Mouse (Mus musculus): Measurements from ENCODE around the gene Glrx3. TPM values are rescaled to one million over a fixed set of nuclear protein-coding genes. Genes with fewer than 3 reads are reported as not detected.

Glrx3 gene
- total RNA-seq, 2 experiments from 2014 or later = 93.1 to 98.4 TPM

GRCm38 (mm10) chr7:137471431-137472120, 34.2 kb downstream of the Glrx3 start:
- no peak for DNase-seq (ENCODE audit: low spot score in 2 of 2)

- no peak for DNase-seq (ENCODE audit: low spot score in 2 of 2)
These were observed 34.7 kb downstream of the Glrx3 start for GRCm38 (mm10) chr7:137472149-137472548.

- peak; percentile 88 to 97 for DNase-seq (ENCODE audit: low spot score in 2 of 2)
These were observed 40.7 kb downstream of the Glrx3 start for GRCm38 (mm10) chr7:137477950-137478620.

GRCm38 (mm10) chr7:137478621-137478982, 41.2 kb downstream of the Glrx3 start:
- DNase-seq (ENCODE audit: low spot score in 2 of 2) = no peak

- no peak for DNase-seq (ENCODE audit: low spot score in 2 of 2)
These were observed 43.4 kb downstream of the Glrx3 start for GRCm38 (mm10) chr7:137480839-137481238.

GRCm38 (mm10) chr7:137483987-137484386, 46.6 kb downstream of the Glrx3 start:
- DNase-seq (ENCODE audit: low spot score in 2 of 2) = no peak

GRCm38 (mm10) chr7:137488391-137488790, 51.0 kb downstream of the Glrx3 start:
- DNase-seq (ENCODE audit: low spot score in 2 of 2) = no peak

- peak in 1 of 2 experiments; percentile 18 for DNase-seq (ENCODE audit: low spot score in 2 of 2)
These were observed 53.3 kb downstream of the Glrx3 start for GRCm38 (mm10) chr7:137490711-137491110.

- DNase-seq (ENCODE audit: low spot score in 2 of 2) = no peak
These were observed 55.0 kb downstream of the Glrx3 start for GRCm38 (mm10) chr7:137492307-137492973.

- DNase-seq (ENCODE audit: low spot score in 2 of 2) = no peak
These were observed 61.3 kb downstream of the Glrx3 start for GRCm38 (mm10) chr7:137498736-137499135.

- DNase-seq (ENCODE audit: low spot score in 2 of 2) = no peak
These were observed 80.2 kb downstream of the Glrx3 start for GRCm38 (mm10) chr7:137517588-137517987.

GRCm38 (mm10) chr7:137518028-137518576, 80.7 kb downstream of the Glrx3 start:
- DNase-seq (ENCODE audit: low spot score in 2 of 2) = no peak

Other genes starting within 250 kb of the Glrx3 start
- under 1 TPM; 0.47 to 0.68 TPM for gene Ebf3, start 123.2 kb upstream of the Glrx3 start, total RNA-seq (2021)
- 1 to 10 TPM; 2.9 to 3.4 TPM for gene 9430038I01Rik, start 26.9 kb upstream of the Glrx3 start, total RNA-seq (2021)